In the genomic region with DNA sequence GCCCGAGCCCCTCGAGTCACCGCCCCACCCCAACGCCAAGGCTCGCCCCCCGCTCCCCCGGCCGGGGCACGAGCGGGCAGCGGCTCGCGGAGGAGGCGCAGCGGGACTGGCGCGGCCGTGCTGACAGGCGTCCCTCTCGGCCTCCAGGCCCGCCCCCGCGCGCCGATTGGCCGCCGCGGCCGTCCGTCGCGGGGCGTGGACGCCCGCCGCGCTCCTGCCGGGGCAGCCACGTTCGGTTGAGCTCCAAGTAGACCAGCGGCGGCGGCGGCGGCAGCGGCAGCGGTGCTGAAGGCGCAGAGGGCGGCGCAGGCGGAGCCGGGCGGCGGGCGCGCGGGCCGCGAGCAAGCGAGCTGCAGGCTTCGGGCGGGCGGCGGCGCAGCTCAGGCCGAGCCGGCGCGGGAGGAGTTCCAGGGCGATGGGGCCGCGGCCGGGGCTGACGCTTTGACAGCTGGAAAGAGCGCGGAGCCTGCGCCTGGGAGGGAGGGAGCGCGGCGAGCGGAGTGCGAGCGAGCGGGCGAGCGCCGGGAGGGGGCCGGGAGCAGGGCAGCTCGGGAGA, we compare ENCODE assay signal across 8 mouse cellular contexts. TPM values are rescaled to one million over a fixed set of nuclear protein-coding genes. Genes with fewer than 3 reads are reported as not detected.
A peak's percentile ranks its signal among the peaks of the same experiment; 100 is the strongest.
DNase-seq lines count a peak whose midpoint lies in the region; ATAC-seq and TF ChIP-seq lines count a peak whose summit lies in the region.

No protein-coding gene starts in this region.

- peak overlapping the region; percentile 98 for H3K27ac ChIP-seq in heart, embryonic 12.5 days (ENCODE audit: poor library complexity, severe bottlenecking)
- H3K27ac ChIP-seq in kidney, postnatal 0 days = peak overlapping the region; percentile 97
- peak overlapping the region; percentile 100 for H3K27ac ChIP-seq in liver, embryonic 11.5 days (ENCODE audit: low read depth, low read length)

- peak overlapping the region; percentile 88 for H3K4me3 ChIP-seq in heart, embryonic 12.5 days
- peak overlapping the region; percentile 98 for H3K4me3 ChIP-seq in kidney, postnatal 0 days (replicated peaks; ENCODE audit: low read depth, low read length)
- H3K4me3 ChIP-seq in liver, embryonic 11.5 days (ENCODE audit: low read depth, low read length) = peak overlapping the region; percentile 100

- peaks cover 64% of the 10 kb centered on the region for H3K4me1 ChIP-seq in heart, embryonic 12.5 days (replicated peaks)
- peaks cover 40% of the 10 kb centered on the region for H3K4me1 ChIP-seq in kidney, postnatal 0 days (replicated peaks; ENCODE audit: insufficient read depth, low read length)
- H3K4me1 ChIP-seq in liver, embryonic 11.5 days (replicated peaks; ENCODE audit: control insufficient read depth, insufficient read depth, low read length) = peaks cover 56% of the 10 kb centered on the region

- H3K9me3 ChIP-seq in heart, embryonic 12.5 days (replicated peaks) = no peaks in the 10 kb centered on the region
- no peaks in the 10 kb centered on the region for H3K9me3 ChIP-seq in kidney, postnatal 0 days (replicated peaks; ENCODE audit: low read length)
- H3K9me3 ChIP-seq in liver, embryonic 11.5 days (ENCODE audit: control insufficient read depth, low read length) = no peaks in the 10 kb centered on the region

- H3K36me3 ChIP-seq in heart, embryonic 12.5 days = peaks cover 24% of the 10 kb centered on the region
- peaks cover 12% of the 10 kb centered on the region for H3K36me3 ChIP-seq in kidney, postnatal 0 days (ENCODE audit: insufficient read depth, low read length)
- H3K36me3 ChIP-seq in liver, embryonic 11.5 days (ENCODE audit: control insufficient read depth, insufficient read depth, low read length) = peaks cover 26% of the 10 kb centered on the region
- H3K36me3 ChIP-seq in splenic B cell, adult 2 months (ENCODE audit: control insufficient read depth, insufficient read depth, low read length, poor library complexity, severe bottlenecking) = no peaks in the 10 kb centered on the region

- peak; percentile 64 for ATAC-seq in erythroblast, adult 5-6 weeks (replicated peaks; ENCODE audit: low FRiP score, poor library complexity, severe bottlenecking)
- peak; percentile 88 for ATAC-seq in heart, embryonic 12.5 days (ENCODE audit: insufficient number of reproducible peaks, low FRiP score)
- peak; percentile 80 for ATAC-seq in kidney, postnatal 0 days (replicated peaks; ENCODE audit: low FRiP score, low read depth)
- peak; percentile 80 for ATAC-seq in liver, embryonic 11.5 days (replicated peaks; ENCODE audit: low FRiP score)

- peak; percentile 88 for DNase-seq in A20 (ENCODE audit: low read depth, low spot score)
- peak; percentile 95 for DNase-seq in brain, adult 2 months (ENCODE audit: low read depth, low spot score)
- peak; percentile 93 for DNase-seq in kidney, postnatal 0 days (ENCODE audit: low spot score)
- peak; percentile 88 for DNase-seq in liver, embryonic 11.5 days (ENCODE audit: low spot score)
- peak; percentile 90 for DNase-seq in naive thymus-derived CD4-positive, alpha-beta T cell, adult 2 months (ENCODE audit: low read depth)
- DNase-seq in splenic B cell, adult 2 months (ENCODE audit: low read depth, low spot score) = peak; percentile 89

- WGBS in heart, embryonic 12.5 days = 7% methylated on average over 72 of the region's 89 CpGs
- WGBS in kidney, postnatal 0 days = under 1% methylated on average over 31 of the region's 89 CpGs
- WGBS in liver, embryonic 11.5 days = 1% methylated on average over 74 of the region's 89 CpGs

- no peaks in the 10 kb centered on the region for H3K27me3 ChIP-seq in heart, embryonic 12.5 days (replicated peaks)
- H3K27me3 ChIP-seq in kidney, postnatal 0 days (ENCODE audit: insufficient read depth, low read length) = no peaks in the 10 kb centered on the region
- no peaks in the 10 kb centered on the region for H3K27me3 ChIP-seq in liver, embryonic 11.5 days (replicated peaks; ENCODE audit: control insufficient read depth, insufficient read depth, low read length)
- no peaks in the 10 kb centered on the region for H3K27me3 ChIP-seq in splenic B cell, adult 2 months (ENCODE audit: control insufficient read depth, insufficient read depth, low read length, poor library complexity, severe bottlenecking)

- H3K4me2 ChIP-seq in heart, embryonic 12.5 days = peak overlapping the region; percentile 82
- peak overlapping the region; percentile 97 for H3K4me2 ChIP-seq in kidney, postnatal 0 days (ENCODE audit: low read length)
- peak overlapping the region; percentile 95 for H3K4me2 ChIP-seq in liver, embryonic 11.5 days

- TF ChIP-seq CTCF in kidney, postnatal 0 days (IDR thresholded peaks at IDR 0.05; ENCODE audit: low read depth) = no peak

- peak overlapping the region; percentile 99 for H3K9ac ChIP-seq in heart, embryonic 12.5 days
- H3K9ac ChIP-seq in kidney, postnatal 0 days (ENCODE audit: low read depth, low read length) = peak overlapping the region; percentile 94
- peak overlapping the region; percentile 99 for H3K9ac ChIP-seq in liver, embryonic 11.5 days (ENCODE audit: low read depth, low read length)

RNA-seq across cellular contexts. Expression of a gene that starts 0.8 kb away (rescaled TPM):
- total RNA-seq in erythroblast, adult 5-6 weeks (2015; ENCODE audit: low replicate concordance) = 55.9 and 73.4 TPM in 2 replicates
- total RNA-seq in erythroblast, adult 5-6 weeks (2017; ENCODE audit: low replicate concordance) = 49.8 and 56.6 TPM in 2 replicates
- 101 and 105 TPM in 2 replicates for polyA plus RNA-seq in heart, embryonic 12.5 days (2016; fragmentation: Nextera tagmentation; extraction: Ambion mirVana)
- polyA plus RNA-seq in kidney, postnatal 0 days (2015; fragmentation: Nextera tagmentation; extraction: Ambion mirVana) = 62.6 and 68.3 TPM in 2 replicates
- polyA plus RNA-seq in liver, embryonic 11.5 days (2014; fragmentation: Nextera tagmentation; extraction: Ambion mirVana) = 71.1 and 89.0 TPM in 2 replicates

Comparison
In these comparisons a context has a peak if more than half of its experiments do, and no peak if none do; other contexts are left out.
1. Peak in every context shown above with its lines: DNase-seq, ATAC-seq, H3K4me3 ChIP-seq and H3K27ac ChIP-seq.